Mouse (Mus musculus) hindbrain, embryonic 15.5 days (tissue): ENCODE results near the gene Trmt44. TPM values are rescaled to one million over a fixed set of nuclear protein-coding genes. Genes with fewer than 3 reads are reported as not detected.
A peak's percentile ranks its signal among the peaks of the same experiment; 100 is the strongest.

Source experiments
- ATAC-seq: fragments of 200-750 bp; cut with Nextera tagmentation; 2 replicates; pipeline ENCODE4 v1.8.0; 2017; ENCODE audit warnings: low read depth, moderate number of reproducible peaks, moderate TSS enrichment; ENCODE audit not compliant: low FRiP score
- H3K27ac ChIP-seq: fragments of 300-500 bp; sonication (generic); replicated peaks from 2 replicates; pipeline ENCODE4 v1.5.1; 2015; ENCODE audit warnings: mild to moderate bottlenecking, inconsistent platforms
- H3K27me3 ChIP-seq: fragments of 300-500 bp; sonication (generic); 2 replicates; pipeline ENCODE4 v1.6.1; 2015; ENCODE audit warnings: control low read depth, inconsistent platforms
- H3K36me3 ChIP-seq: fragments of 300-500 bp; sonication (generic); 2 replicates; pipeline ENCODE4 v1.6.1; 2015; ENCODE audit warnings: control low read depth, inconsistent platforms
- H3K4me1 ChIP-seq: fragments of 300-500 bp; sonication (generic); replicated peaks from 2 replicates; pipeline ENCODE4 v1.6.1; 2015; ENCODE audit warnings: control low read depth, inconsistent platforms
- H3K4me2 ChIP-seq: fragments of 300-500 bp; sonication (generic); 2 replicates; pipeline ENCODE4 v1.6.1; 2015; ENCODE audit warnings: moderate library complexity, mild to moderate bottlenecking, inconsistent platforms
- H3K4me3 ChIP-seq: fragments of 300-500 bp; sonication (generic); 2 replicates; pipeline ENCODE4 v1.5.1; 2015; ENCODE audit warnings: mild to moderate bottlenecking, inconsistent platforms
- H3K9ac ChIP-seq: fragments of 300-500 bp; sonication (generic); 2 replicates; pipeline ENCODE4 v1.6.1; 2015; ENCODE audit warnings: inconsistent platforms
- H3K9me3 ChIP-seq: fragments of 300-500 bp; sonication (generic); 2 replicates; pipeline ENCODE4 v1.6.1; 2016; ENCODE audit warnings: control low read depth, inconsistent platforms
- WGBS: fragments of 180-500 bp; shearing (Covaris S2); methylation state at CpG from one replicate; pipeline ENCODE4 v1.1.7; 2015; 5-methylcytosine and 5-hydroxymethylcytosine counted together
- polyA plus RNA-seq: library from polyadenylated mRNA; unstranded; fragments of >200 nt; fragmentation: Nextera tagmentation; extraction: Ambion mirVana; gene quantifications from 2 replicates; pipeline ENCODE4 v1.2.1, GENCODE M21; 2015

The Trmt44 gene
- polyA plus RNA-seq, 1 experiment from 2014 or later: 7.1 TPM

GRCm38 (mm10) chr5:35559447-35559846 is 15.4 kb downstream of the Trmt44 start:
- 88% methylated on average over 8 of the region's 8 CpGs for WGBS
- no peak overlapping the region for H3K9ac ChIP-seq
- H3K4me1 ChIP-seq: no peaks in the 10 kb centered on the region
- no peak for ATAC-seq
- H3K4me2 ChIP-seq: no peak overlapping the region
- H3K9me3 ChIP-seq: no peaks in the 10 kb centered on the region
- no peaks in the 10 kb centered on the region for H3K27me3 ChIP-seq
- no peak overlapping the region for H3K27ac ChIP-seq
- peaks cover 42% of the 10 kb centered on the region for H3K36me3 ChIP-seq
- H3K4me3 ChIP-seq: no peak overlapping the region

GRCm38 (mm10) chr5:35557946-35558621 is 16.8 kb downstream of the Trmt44 start:
- Histone ChIP-seq H3K36me3 (peaks cover 36% of the 10 kb centered on the region), H3K9me3 (no peaks in the 10 kb centered on the region), H3K27me3 (no peaks in the 10 kb centered on the region), H3K4me2 (no peak overlapping the region), H3K9ac (no peak overlapping the region), H3K27ac (no peak overlapping the region), H3K4me1 (no peaks in the 10 kb centered on the region), H3K4me3 (no peak overlapping the region)
- ATAC-seq: no peak
- 67% methylated on average over 13 of the region's 13 CpGs for WGBS

GRCm38 (mm10) chr5:35556393-35556792 is 18.5 kb downstream of the Trmt44 start:
- Histone ChIP-seq H3K9me3 (no peaks in the 10 kb centered on the region), H3K36me3 (peaks cover 21% of the 10 kb centered on the region; the same call in 1 of the 2 replicates), H3K4me3 (no peak overlapping the region), H3K4me1 (0 out of 2 replicates have a peak, but pooled peaks cover 4% of the 10 kb centered on the region), H3K4me2 (no peak overlapping the region), H3K27me3 (no peaks in the 10 kb centered on the region), H3K9ac (no peak overlapping the region), H3K27ac (no peak overlapping the region)
- WGBS: 90% methylated on average over 7 of the region's 7 CpGs
- ATAC-seq: no peak

GRCm38 (mm10) chr5:35552838-35553539 is 21.9 kb downstream of the Trmt44 start:
- Histone ChIP-seq H3K27ac (no peak overlapping the region), H3K9ac (no peak overlapping the region), H3K4me2 (no peak overlapping the region), H3K27me3 (no peaks in the 10 kb centered on the region), H3K36me3 (peaks cover 15% of the 10 kb centered on the region; the same call in 1 of the 2 replicates), H3K4me3 (no peak overlapping the region), H3K9me3 (no peaks in the 10 kb centered on the region), H3K4me1 (0 out of 2 replicates have a peak, but pooled peaks cover 4% of the 10 kb centered on the region)
- WGBS: 72% methylated on average over 4 of the region's 4 CpGs
- ATAC-seq: no peak

GRCm38 (mm10) chr5:35551855-35552837 is 22.7 kb downstream of the Trmt44 start:
- H3K27me3 ChIP-seq: no peaks in the 10 kb centered on the region
- H3K27ac ChIP-seq: no peak overlapping the region
- H3K36me3 ChIP-seq: peaks cover 13% of the 10 kb centered on the region; the same call in 1 of the 2 replicates
- no peak overlapping the region for H3K9ac ChIP-seq
- H3K4me2 ChIP-seq: no peak overlapping the region
- H3K9me3 ChIP-seq: no peaks in the 10 kb centered on the region
- WGBS: 53% methylated on average over 7 of the region's 7 CpGs
- 0 out of 2 replicates have a peak, but pooled peaks cover 4% of the 10 kb centered on the region for H3K4me1 ChIP-seq
- H3K4me3 ChIP-seq: no peak overlapping the region
- 0 out of 2 replicates have a peak, but pooled peaks have one; percentile 48 for ATAC-seq

- ATAC-seq: no peak
- no peaks in the 10 kb centered on the region for H3K4me1 ChIP-seq
Observed at GRCm38 (mm10) chr5:35546127-35546526, 28.7 kb downstream of the Trmt44 start.

GRCm38 (mm10) chr5:35541059-35541790 is 33.6 kb downstream of the Trmt44 start:
- H3K9ac ChIP-seq: no peak overlapping the region
- no peaks in the 10 kb centered on the region for H3K4me1 ChIP-seq
- 79% methylated on average over 4 of the region's 4 CpGs for WGBS
- H3K4me2 ChIP-seq: no peak overlapping the region
- no peak overlapping the region for H3K4me3 ChIP-seq
- H3K36me3 ChIP-seq: no peaks in the 10 kb centered on the region
- ATAC-seq: no peak
- H3K9me3 ChIP-seq: no peaks in the 10 kb centered on the region
- H3K27me3 ChIP-seq: no peaks in the 10 kb centered on the region
- no peak overlapping the region for H3K27ac ChIP-seq

More at GRCm38 (mm10) chr5:35546127-35546526, 28.7 kb downstream of the Trmt44 start:
- Histone ChIP-seq H3K36me3 (no peaks in the 10 kb centered on the region), H3K27ac (no peak overlapping the region), H3K27me3 (no peaks in the 10 kb centered on the region), H3K4me2 (no peak overlapping the region), H3K9me3 (no peaks in the 10 kb centered on the region), H3K9ac (no peak overlapping the region), H3K4me3 (no peak overlapping the region)

- H3K27ac ChIP-seq: no peak overlapping the region
- ATAC-seq: no peak
- H3K27me3 ChIP-seq: no peaks in the 10 kb centered on the region
- no peaks in the 10 kb centered on the region for H3K9me3 ChIP-seq
- 71% methylated on average over 5 of the region's 5 CpGs for WGBS
- H3K36me3 ChIP-seq: no peaks in the 10 kb centered on the region
- no peak overlapping the region for H3K4me2 ChIP-seq
- no peak overlapping the region for H3K9ac ChIP-seq
- no peaks in the 10 kb centered on the region for H3K4me1 ChIP-seq
- no peak overlapping the region for H3K4me3 ChIP-seq
Observed at GRCm38 (mm10) chr5:35540555-35540954, 34.3 kb downstream of the Trmt44 start.

- 60% methylated on average over 4 of the region's 4 CpGs for WGBS
- Histone ChIP-seq H3K4me3 (no peak overlapping the region), H3K4me1 (no peaks in the 10 kb centered on the region), H3K9ac (no peak overlapping the region), H3K9me3 (no peaks in the 10 kb centered on the region), H3K27me3 (no peaks in the 10 kb centered on the region), H3K36me3 (no peaks in the 10 kb centered on the region), H3K27ac (no peak overlapping the region), H3K4me2 (no peak overlapping the region)
- ATAC-seq: no peak
Observed at GRCm38 (mm10) chr5:35539576-35539975, 35.3 kb downstream of the Trmt44 start.

GRCm38 (mm10) chr5:35538022-35538421 is 36.8 kb downstream of the Trmt44 start:
- no peak for ATAC-seq

GRCm38 (mm10) chr5:35537474-35537873 is 37.4 kb downstream of the Trmt44 start:
- no peaks in the 10 kb centered on the region for H3K4me1 ChIP-seq
- H3K9ac ChIP-seq: no peak overlapping the region
- H3K9me3 ChIP-seq: no peaks in the 10 kb centered on the region
- no peak overlapping the region for H3K4me3 ChIP-seq
- no peaks in the 10 kb centered on the region for H3K27me3 ChIP-seq
- H3K27ac ChIP-seq: no peak overlapping the region
- ATAC-seq: no peak
- H3K36me3 ChIP-seq: no peaks in the 10 kb centered on the region
- no peak overlapping the region for H3K4me2 ChIP-seq
- 79% methylated on average over 1 of the region's 1 CpGs for WGBS

More at GRCm38 (mm10) chr5:35538022-35538421, 36.8 kb downstream of the Trmt44 start:
- Histone ChIP-seq H3K27ac (no peak overlapping the region), H3K4me1 (no peaks in the 10 kb centered on the region), H3K9me3 (no peaks in the 10 kb centered on the region), H3K4me2 (no peak overlapping the region), H3K27me3 (no peaks in the 10 kb centered on the region), H3K4me3 (no peak overlapping the region), H3K9ac (no peak overlapping the region), H3K36me3 (no peaks in the 10 kb centered on the region)
- WGBS: 88% methylated on average over 3 of the region's 3 CpGs
